Mouse (Mus musculus) hematopoietic multipotent progenitor cell, adult 10-12 weeks (in vitro differentiated cells): Measurements from ENCODE around the gene Olfr1442. TPM values are rescaled to one million over a fixed set of nuclear protein-coding genes. Genes with fewer than 3 reads are reported as not detected.

Source experiments
- polyA plus RNA-seq: library from polyadenylated mRNA; stranded (reverse); fragments of >175 nt; gene quantifications from 2 replicates; pipeline ENCODE4 v1.2.3, GENCODE M21; 2012; ENCODE audit warnings: low replicate concordance

Olfr1442 gene
- not detected in 2 replicates for polyA plus RNA-seq

DNA sequence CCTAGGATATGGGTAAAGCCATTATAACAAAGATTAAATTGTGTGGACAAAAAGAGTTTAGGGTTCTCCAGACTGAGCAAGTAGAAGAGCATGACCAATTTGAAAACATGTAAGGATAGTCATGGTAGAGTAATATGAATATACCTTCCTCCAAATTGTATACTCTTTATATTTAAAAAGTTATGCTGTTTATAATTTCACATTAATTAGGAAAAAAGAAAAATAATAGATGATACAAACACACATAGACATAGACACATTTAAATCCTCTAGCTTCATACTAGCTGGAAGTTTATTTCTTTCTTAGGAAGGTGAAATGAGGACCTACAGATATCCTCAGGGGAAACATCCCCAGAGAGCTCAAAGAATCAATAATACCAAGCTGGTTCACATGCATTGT is at the start of gene Olfr1442:
Gene Olfr1442 (plus strand): TSS at position 301 of the 400 bp plus-strand sequence.

DNA sequence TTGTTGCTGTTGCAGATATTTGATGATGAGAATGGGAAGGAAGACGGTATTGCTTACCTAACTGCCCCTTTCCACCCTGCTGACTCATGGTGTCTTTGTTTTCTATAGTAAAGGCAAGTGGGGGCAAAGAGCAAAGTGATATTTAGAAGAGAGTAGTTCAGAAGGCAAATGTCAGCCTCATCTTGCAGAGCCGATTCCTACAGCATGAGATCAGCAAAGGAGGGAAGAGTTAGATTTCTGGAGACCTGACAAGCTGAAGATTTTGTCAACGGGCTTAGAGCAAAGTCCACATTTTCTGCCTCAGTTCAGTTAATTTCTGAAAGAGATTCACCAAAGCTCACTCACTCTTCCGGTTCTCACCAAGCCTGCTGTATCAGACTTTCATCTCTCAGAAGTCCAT is 37.1 kb upstream of the Olfr1442 start, which contains the start of gene Glyat:
Gene Glyat (plus strand): TSS at position 133 of the 400 bp plus-strand sequence.

GRCm38 (mm10) chr19:12677812-12678211 is 7.6 kb downstream of the Olfr1442 start, which contains the start of gene Olfr1443:
TSS of gene Olfr1443 (plus strand) at chr19:12678112.

DNA sequence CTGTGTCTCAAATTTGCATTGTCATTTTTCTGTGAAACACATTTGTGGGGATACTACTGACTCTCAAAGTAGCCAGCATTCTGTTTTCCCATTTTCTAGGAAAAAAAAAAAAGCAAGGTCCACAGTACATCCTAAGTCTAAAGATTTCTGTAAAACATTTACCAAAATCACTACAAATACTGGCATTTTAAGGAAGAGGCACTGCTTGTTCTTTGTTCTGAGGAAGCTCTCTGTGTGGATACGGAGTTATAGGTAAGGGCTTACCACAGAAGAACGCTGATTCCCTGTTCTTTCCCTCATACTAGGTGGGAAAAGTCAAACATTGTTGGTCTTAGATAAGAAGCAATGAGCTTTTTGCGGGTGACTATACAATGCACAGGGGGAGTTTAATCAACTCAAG is 25.4 kb downstream of the Olfr1442 start, which contains the start of gene Keg1:
Gene Keg1 (plus strand): TSS at position 197 of the 400 bp plus-strand sequence.

Other genes with a start within 250 kb of the Olfr1442 start
- not detected in 2 replicates for gene Pfpl, start 242.5 kb upstream of the Olfr1442 start, polyA plus RNA-seq
- 23.5 and 31.3 TPM in 2 replicates for gene Mpeg1, start 209.7 kb upstream of the Olfr1442 start, polyA plus RNA-seq
- gene Dtx4, start 169.0 kb upstream of the Olfr1442 start, polyA plus RNA-seq: 2.9 and 4.8 TPM in 2 replicates
- gene Fam111a, start 124.7 kb upstream of the Olfr1442 start, polyA plus RNA-seq: 2.0 and 7.7 TPM in 2 replicates
- gene Gm4952, start 70.5 kb upstream of the Olfr1442 start, polyA plus RNA-seq: not detected in 2 replicates
- not detected in 2 replicates for gene Glyat, start 37.1 kb upstream of the Olfr1442 start, polyA plus RNA-seq
- not detected in 2 replicates for gene Olfr1443, start 7.7 kb downstream of the Olfr1442 start, polyA plus RNA-seq
- not detected in 2 replicates for gene Keg1, start 25.3 kb downstream of the Olfr1442 start, polyA plus RNA-seq
- 0.26 TPM in 1 of 2 replicates, not detected in the other for gene Cntf, start 95.2 kb downstream of the Olfr1442 start, polyA plus RNA-seq
- gene Zfp91, start 125.7 kb downstream of the Olfr1442 start, polyA plus RNA-seq: 24.5 and 39.3 TPM in 2 replicates
- 4.5 and 5.1 TPM in 2 replicates for gene Lpxn, start 125.8 kb downstream of the Olfr1442 start, polyA plus RNA-seq
- gene Gm5244, start 176.2 kb downstream of the Olfr1442 start, polyA plus RNA-seq: not detected in 2 replicates
- 0.10 TPM in 1 of 2 replicates, not detected in the other for gene Olfr1444, start 186.8 kb downstream of the Olfr1442 start, polyA plus RNA-seq
- gene Olfr1445, start 213.4 kb downstream of the Olfr1442 start, polyA plus RNA-seq: not detected in 2 replicates
- not detected in 2 replicates for gene Olfr1446, start 223.1 kb downstream of the Olfr1442 start, polyA plus RNA-seq
- not detected in 2 replicates for gene Olfr1447, start 233.3 kb downstream of the Olfr1442 start, polyA plus RNA-seq